Mouse (Mus musculus): ENCODE measurements around the gene Actb.

Gene Actb

DNA sequence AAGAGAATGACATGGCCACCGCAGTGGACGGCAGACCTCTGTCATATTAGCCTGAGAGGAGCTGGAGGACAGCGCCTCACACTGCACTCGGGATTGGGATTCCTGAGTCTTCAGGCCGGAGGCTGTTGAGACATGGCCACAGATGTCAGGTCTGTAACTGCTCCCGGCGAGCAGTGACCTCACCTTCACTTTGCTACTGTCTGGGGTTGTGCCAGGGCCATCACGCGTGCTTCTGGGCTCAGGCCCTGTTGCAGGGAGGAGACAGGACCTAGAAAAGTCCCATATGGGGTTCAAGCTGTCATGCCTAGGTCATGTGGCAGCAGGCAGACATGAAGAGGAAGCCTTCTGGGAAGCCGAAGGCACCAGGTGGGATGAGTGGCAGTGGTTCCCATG is 31.0 kb downstream of the Actb start:
- peak; percentile 94 for DNase-seq

DNA sequence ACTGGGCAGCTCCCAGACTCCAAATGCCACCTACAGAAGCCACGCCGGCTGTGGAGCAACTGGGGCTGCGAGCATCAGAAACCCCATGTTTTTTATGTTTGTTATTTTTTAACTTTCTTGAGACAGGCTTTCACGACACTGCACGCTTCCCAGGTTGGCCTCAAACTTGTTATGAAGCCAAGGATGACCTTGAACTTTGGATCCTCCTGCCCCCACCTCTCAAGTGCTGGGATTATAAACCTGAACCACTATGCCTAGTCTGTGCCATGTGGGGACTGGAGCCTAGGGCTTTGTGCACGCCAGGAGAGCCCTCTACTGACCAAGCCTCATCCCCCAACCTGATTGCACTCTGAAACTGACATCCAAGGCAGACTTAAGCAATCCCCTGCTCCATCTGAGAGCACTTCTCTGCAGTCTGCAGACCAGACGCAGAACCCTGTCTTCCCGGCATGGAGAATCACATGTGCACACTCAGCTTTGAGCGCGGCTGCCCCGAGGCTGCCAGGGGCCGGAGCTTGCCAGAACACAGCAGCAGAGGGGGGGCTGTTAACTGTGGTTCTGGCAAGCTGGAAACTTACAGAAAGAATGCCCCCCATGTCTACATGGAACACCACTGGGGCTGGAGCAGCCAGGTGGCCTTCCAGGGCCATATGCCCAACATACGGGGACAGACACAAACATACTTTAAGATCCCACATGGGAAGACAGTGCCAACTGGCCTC is 31.6 kb downstream of the Actb start:
- DNase-seq, result peak; percentile 89

DNA sequence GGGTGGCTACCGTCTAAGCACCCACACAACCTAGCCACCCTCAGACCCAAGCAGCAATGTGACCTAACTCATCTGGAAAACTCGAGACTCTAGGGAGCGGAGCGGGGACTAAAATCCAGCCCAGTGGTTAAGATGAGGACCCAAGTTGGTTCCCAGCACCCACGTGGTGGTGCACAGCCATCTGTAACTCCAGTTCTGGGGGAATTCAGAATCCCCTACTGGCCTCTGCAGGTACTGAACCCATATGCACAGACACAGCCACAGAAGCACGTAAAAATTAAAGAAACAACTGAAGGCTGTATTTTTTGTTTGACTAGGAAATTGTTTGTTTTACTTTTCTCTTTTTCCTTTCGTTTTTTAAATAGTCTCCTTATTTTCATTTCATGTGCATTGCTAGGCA is 32.8 kb downstream of the Actb start:
- no peak for DNase-seq

DNA sequence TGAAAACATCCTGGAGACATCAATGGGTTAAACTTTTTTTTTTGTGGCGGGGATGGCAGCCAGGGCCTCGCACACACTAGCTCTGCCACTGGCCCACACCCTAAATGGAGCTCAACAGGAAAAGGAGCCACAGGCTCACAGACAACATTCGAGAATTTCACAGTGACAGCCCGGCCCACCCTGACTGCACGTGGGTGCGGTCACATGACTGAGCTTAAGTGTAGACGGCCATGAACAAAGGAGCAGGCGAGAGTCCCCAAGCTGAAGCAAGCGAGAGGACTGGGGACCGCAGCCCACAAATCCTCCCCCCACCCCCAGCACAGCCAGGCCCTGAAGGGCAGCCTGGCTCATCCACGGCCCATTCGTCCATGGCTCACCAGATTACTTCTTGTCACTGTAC is 34.8 kb downstream of the Actb start:
- no peak for DNase-seq

DNA sequence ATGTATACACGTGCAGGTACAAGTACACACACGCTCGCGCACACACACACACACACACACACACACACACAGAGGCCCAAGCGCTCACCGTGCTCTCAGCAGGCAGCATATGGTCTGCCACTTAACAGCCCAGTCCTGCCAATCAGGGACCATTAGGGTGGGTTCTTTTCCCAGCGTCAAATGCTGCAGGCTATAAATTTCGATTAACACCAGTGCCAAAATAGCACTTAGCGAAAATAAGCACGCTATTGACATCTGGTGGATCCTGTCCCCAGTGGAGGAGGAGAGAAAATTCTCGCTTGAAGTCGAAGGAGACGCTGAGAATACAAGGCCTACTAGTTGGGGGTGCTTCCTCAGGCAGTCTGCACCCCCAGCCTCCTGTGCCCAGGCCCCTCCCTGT is 37.1 kb downstream of the Actb start:
- no peak for DNase-seq

DNA sequence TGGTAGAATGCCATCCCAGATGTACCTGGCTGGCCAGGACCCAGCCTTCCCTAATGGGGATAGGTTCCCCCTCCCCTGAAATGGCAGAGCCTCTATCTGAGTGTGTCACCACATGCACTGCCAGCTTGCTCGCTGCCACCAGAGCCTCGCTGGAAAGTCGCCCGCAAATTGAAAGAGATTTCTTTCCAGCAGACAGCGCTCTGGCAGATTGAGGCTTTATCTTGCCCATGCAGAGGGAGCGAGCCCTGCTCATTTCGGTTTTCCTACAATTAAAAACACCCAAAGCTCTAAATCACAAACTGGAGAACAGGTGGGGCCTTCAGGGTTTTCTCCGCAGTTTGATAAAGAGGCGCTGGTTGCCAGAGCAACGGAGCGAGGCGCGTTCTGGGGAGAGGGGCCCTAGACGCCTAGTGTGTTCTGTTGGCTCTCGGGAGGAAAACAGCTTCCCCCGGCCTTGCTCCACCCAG is 48.8 kb downstream of the Actb start:
- DNase-seq, result no peak

DNA sequence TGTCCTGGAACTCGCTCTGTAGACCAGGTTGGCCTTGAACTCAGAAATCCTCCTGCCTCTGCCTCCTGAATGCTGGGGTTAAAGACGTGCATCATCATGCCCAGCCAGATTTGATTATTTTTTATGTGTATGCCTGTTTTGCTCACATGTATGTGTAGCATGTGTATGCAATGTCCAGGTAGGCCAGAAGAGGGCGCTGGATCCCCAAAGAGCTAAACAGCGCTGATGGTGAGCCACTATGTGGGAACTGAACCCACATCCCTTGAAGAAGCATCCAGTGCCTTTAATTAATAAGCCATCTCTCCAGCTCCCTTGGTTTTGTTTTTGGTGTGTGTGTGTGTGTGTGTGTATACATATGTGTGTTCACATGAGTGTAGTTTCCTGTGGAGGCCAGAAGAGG is 50.1 kb downstream of the Actb start:
- DNase-seq, result no peak

DNA sequence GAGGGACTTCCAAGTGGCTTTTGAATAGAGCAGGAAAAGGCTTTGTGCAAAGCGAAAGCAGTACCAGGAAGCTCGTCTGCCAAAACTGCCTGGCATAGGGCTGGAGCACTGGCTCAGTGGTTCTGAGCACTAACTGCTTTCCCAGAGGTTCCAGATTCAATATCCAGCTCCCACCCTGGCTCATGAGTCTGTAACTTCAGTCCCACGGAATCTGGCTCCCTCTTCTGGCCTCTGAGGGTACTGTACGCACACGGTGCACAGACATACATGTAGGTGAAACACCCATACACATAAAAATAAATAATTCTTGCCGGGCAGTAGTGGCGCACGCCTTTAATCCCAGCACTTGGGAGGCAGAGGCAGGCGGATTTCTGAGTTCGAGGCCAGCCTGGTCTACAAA is 51.7 kb downstream of the Actb start:
- no peak for DNase-seq

DNA sequence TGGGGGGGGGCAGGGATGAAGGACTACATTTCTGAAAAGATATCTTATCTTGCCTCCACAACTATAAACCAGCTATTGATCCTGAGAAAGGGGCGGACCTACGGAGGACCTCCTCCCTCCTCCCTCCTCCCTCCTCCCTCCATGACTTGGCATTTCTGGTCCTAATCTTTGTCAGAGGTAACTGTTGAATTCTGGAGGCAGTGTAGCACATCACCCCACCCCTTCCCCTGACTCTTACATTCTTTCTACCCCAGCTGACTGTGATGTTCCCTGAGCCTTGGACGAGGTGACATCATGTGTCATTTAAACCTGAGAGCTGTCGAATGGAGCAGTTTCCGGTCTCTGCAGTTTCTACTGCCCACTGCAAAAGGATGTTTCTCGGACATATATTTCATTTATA is 53.0 kb downstream of the Actb start:
- no peak for DNase-seq
